Mouse (Mus musculus) kidney, adult 2 months (tissue): ENCODE results near the gene Litaf. TPM values are rescaled to one million over a fixed set of nuclear protein-coding genes. Genes with fewer than 3 reads are reported as not detected.

ENCODE experiments used
- DNase-seq: peaks from one replicate; pipeline ENCODE4 v3.0.0; 2021
- H3K27ac ChIP-seq: fragments of 200-500 bp; 2 replicates; pipeline ENCODE4 v1.5.1; 2012; ENCODE audit warnings: low read depth, low read length, control low read depth, inconsistent platforms; ENCODE audit not compliant: insufficient read depth
- H3K27me3 ChIP-seq: fragments of 200-500 bp; replicated peaks from 2 replicates; pipeline ENCODE4 v1.6.1; 2012; ENCODE audit warnings: mild to moderate bottlenecking, moderate library complexity, low read length, inconsistent platforms; ENCODE audit not compliant: control insufficient read depth, insufficient read depth
- H3K36me3 ChIP-seq: fragments of 200-500 bp; 2 replicates; pipeline ENCODE4 v1.6.1; 2012; ENCODE audit warnings: mild to moderate bottlenecking, moderate library complexity, low read length, inconsistent platforms; ENCODE audit not compliant: control insufficient read depth, insufficient read depth
- H3K4me1 ChIP-seq: fragments of 200-500 bp; 2 replicates; pipeline ENCODE4 v1.6.1; 2011; ENCODE audit warnings: low read length; ENCODE audit not compliant: control insufficient read depth, insufficient read depth
- H3K4me3 ChIP-seq: fragments of 200-500 bp; 2 replicates; pipeline ENCODE4 v1.5.1; 2011; ENCODE audit warnings: mild to moderate bottlenecking, low read depth, low read length, control low read depth; ENCODE audit not compliant: insufficient read depth
- CTCF ChIP-seq: fragments of 200-500 bp; conservative IDR thresholded peaks from 2 replicates; pipeline ENCODE4 v1.5.1; 2011; ENCODE audit warnings: low read depth, mild to moderate bottlenecking, control low read depth, low read length, moderate library complexity, mixed read lengths; ENCODE audit not compliant: insufficient read depth, insufficient read length
- POLR2A ChIP-seq: fragments of 200-500 bp; IDR thresholded peaks from one replicate; pipeline ENCODE4 v1.6.1; 2011; ENCODE audit warnings: low read depth, low read length, control low read depth
- WGBS: fragments of 180-500 bp; shearing (Covaris S2); methylation state at CpG from one replicate; pipeline ENCODE4 v1.1.7; 2018; 5-methylcytosine and 5-hydroxymethylcytosine counted together
- polyA plus RNA-seq: library from polyadenylated mRNA; depleted of rRNA; stranded (reverse); fragments of >200 nt; gene quantifications from 2 replicates; pipeline ENCODE4 v1.2.3, GENCODE M21; 2012

The Litaf gene
- polyA plus RNA-seq, 1 experiment, result 125 TPM

GRCm38 (mm10) chr16:11055916-11056315 is 10.0 kb downstream of the Litaf start:
- no peak for TF ChIP-seq POLR2A
- TF ChIP-seq CTCF, result no peak
- no peaks in the 10 kb centered on the region for H3K36me3 ChIP-seq
- H3K27ac ChIP-seq, result no peak overlapping the region
- no peaks in the 10 kb centered on the region for H3K27me3 ChIP-seq
- H3K4me1 ChIP-seq, result no peaks in the 10 kb centered on the region
- DNase-seq, result no peak
- 94% methylated on average over 5 of the region's 5 CpGs for WGBS
- H3K4me3 ChIP-seq, result no peak overlapping the region

- H3K4me1 ChIP-seq, result no peaks in the 10 kb centered on the region
- TF ChIP-seq POLR2A (no peak), CTCF (no peak)
- 85% methylated on average over 6 of the region's 6 CpGs for WGBS
- H3K36me3 ChIP-seq, result no peaks in the 10 kb centered on the region
- no peak overlapping the region for H3K4me3 ChIP-seq
- no peaks in the 10 kb centered on the region for H3K27me3 ChIP-seq
- no peak overlapping the region for H3K27ac ChIP-seq
- DNase-seq, result no peak
These were observed 11.1 kb downstream of the Litaf start for GRCm38 (mm10) chr16:11054871-11055270.

GRCm38 (mm10) chr16:11054409-11054808 is 11.5 kb downstream of the Litaf start:
- TF ChIP-seq POLR2A (no peak), CTCF (no peak)
- WGBS, result 85% methylated on average over 6 of the region's 6 CpGs
- H3K4me3 ChIP-seq, result no peak overlapping the region
- H3K36me3 ChIP-seq, result no peaks in the 10 kb centered on the region
- H3K27me3 ChIP-seq, result no peaks in the 10 kb centered on the region
- no peak for DNase-seq
- H3K4me1 ChIP-seq, result no peaks in the 10 kb centered on the region
- H3K27ac ChIP-seq, result no peak overlapping the region

- TF ChIP-seq CTCF, result no peak
- TF ChIP-seq POLR2A, result no peak
- DNase-seq, result peak; percentile 67
- 67% methylated on average over 11 of the region's 11 CpGs for WGBS
These were observed 14.8 kb downstream of the Litaf start for GRCm38 (mm10) chr16:11051134-11051533.

GRCm38 (mm10) chr16:11050226-11050625 is 15.7 kb downstream of the Litaf start:
- 97% methylated on average over 2 of the region's 2 CpGs for WGBS
- Histone ChIP-seq H3K27ac (no peak overlapping the region), H3K4me1 (no peaks in the 10 kb centered on the region), H3K36me3 (no peaks in the 10 kb centered on the region), H3K27me3 (no peaks in the 10 kb centered on the region), H3K4me3 (no peak overlapping the region)
- TF ChIP-seq POLR2A (no peak), CTCF (no peak)
- no peak for DNase-seq

More at GRCm38 (mm10) chr16:11051134-11051533, 14.8 kb downstream of the Litaf start:
- no peaks in the 10 kb centered on the region for H3K27me3 ChIP-seq
- H3K4me3 ChIP-seq, result no peak overlapping the region
- no peaks in the 10 kb centered on the region for H3K36me3 ChIP-seq
- H3K4me1 ChIP-seq, result no peaks in the 10 kb centered on the region
- H3K27ac ChIP-seq, result no peak overlapping the region

- Histone ChIP-seq H3K4me3 (no peak overlapping the region), H3K27ac (no peak overlapping the region), H3K4me1 (no peaks in the 10 kb centered on the region), H3K27me3 (no peaks in the 10 kb centered on the region), H3K36me3 (no peaks in the 10 kb centered on the region)
- 89% methylated on average over 7 of the region's 7 CpGs for WGBS
- TF ChIP-seq POLR2A, result no peak
- TF ChIP-seq CTCF, result no peak
- no peak for DNase-seq
These were observed 18.8 kb downstream of the Litaf start for GRCm38 (mm10) chr16:11047130-11047529.

- no peak overlapping the region; the same call in 1 of the 2 replicates for H3K27ac ChIP-seq
- H3K4me3 ChIP-seq, result no peak overlapping the region
- no peaks in the 10 kb centered on the region for H3K27me3 ChIP-seq
- H3K36me3 ChIP-seq, result no peaks in the 10 kb centered on the region
- WGBS, result 76% methylated on average over 7 of the region's 7 CpGs
- no peak for TF ChIP-seq CTCF
- no peak for TF ChIP-seq POLR2A
- H3K4me1 ChIP-seq, result no peaks in the 10 kb centered on the region
- DNase-seq, result peak; percentile 70
These were observed 19.5 kb downstream of the Litaf start for GRCm38 (mm10) chr16:11046437-11046836.

GRCm38 (mm10) chr16:11043239-11043638 is 22.7 kb downstream of the Litaf start:
- no peak for DNase-seq
- H3K4me3 ChIP-seq, result no peak overlapping the region
- no peaks in the 10 kb centered on the region for H3K36me3 ChIP-seq
- no peaks in the 10 kb centered on the region for H3K4me1 ChIP-seq
- no peak overlapping the region for H3K27ac ChIP-seq
- TF ChIP-seq CTCF, result no peak
- no peak for TF ChIP-seq POLR2A
- 86% methylated on average over 5 of the region's 5 CpGs for WGBS
- no peaks in the 10 kb centered on the region for H3K27me3 ChIP-seq
